Mouse (Mus musculus): ENCODE data around the gene Sema4a. TPM values are rescaled to one million over a fixed set of nuclear protein-coding genes. Genes with fewer than 3 reads are reported as not detected.
A peak's percentile ranks its signal among the peaks of the same experiment; 100 is the strongest.

The Sema4a gene
- polyA plus RNA-seq, 1 experiment from 2014 or later = 27.9 TPM

DNA sequence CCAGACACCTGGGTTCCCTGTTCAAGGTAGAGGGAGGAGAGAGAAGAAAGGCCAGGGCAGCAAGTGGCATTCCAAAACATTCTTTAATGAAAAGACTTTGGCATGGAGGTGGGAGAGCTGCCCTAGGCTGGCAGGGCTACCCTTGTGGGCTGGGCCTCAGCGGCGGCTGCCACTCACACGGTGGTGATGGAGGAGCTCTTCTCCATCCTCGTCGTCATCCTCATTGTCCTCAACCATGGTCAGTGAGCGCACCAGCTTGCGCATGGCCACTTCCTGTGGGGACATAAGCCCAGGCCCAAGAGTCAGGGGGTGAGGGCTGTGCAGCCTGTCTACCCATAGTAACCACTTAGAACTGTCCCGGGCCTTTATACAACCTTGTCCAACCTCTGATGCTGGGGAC is 22.2 kb upstream of the Sema4a start:
- WGBS = 74% methylated on average over 8 of the region's 8 CpGs
- TF ChIP-seq CTCF (IDR thresholded peaks at IDR 0.05; ENCODE audit: low read depth) = no peak
- no peak for TF ChIP-seq EP300 (optimal IDR thresholded peaks at IDR 0.05)
- no peak overlapping the region for H3K27ac ChIP-seq (replicated peaks)
- no peaks in the 10 kb centered on the region for H3K27me3 ChIP-seq (ENCODE audit: control insufficient read depth, insufficient read depth, low read length)
- no peak overlapping the region for H3K4me3 ChIP-seq (ENCODE audit: low read depth, low read length)
- H3K9me3 ChIP-seq (ENCODE audit: control insufficient read depth, low read length) = no peaks in the 10 kb centered on the region
- H3K9ac ChIP-seq (ENCODE audit: low read length) = no peak overlapping the region
- H3K4me1 ChIP-seq (replicated peaks; ENCODE audit: control insufficient read depth, insufficient read depth) = no peaks in the 10 kb centered on the region
- DNase-seq (ENCODE audit: low spot score) (no peak), ATAC-seq (ENCODE audit: low FRiP score, low TSS enrichment) (peak; percentile 10; the same call in 1 of the 2 replicates)
- peaks cover 51% of the 10 kb centered on the region for H3K36me3 ChIP-seq (ENCODE audit: control insufficient read depth, insufficient read depth, low read length)
- no peak overlapping the region for H3K4me2 ChIP-seq (replicated peaks; ENCODE audit: low read depth)

GRCm38 (mm10) chr3:88482336-88482735 is 21.4 kb upstream of the Sema4a start:
- Histone ChIP-seq H3K9me3 (ENCODE audit: control insufficient read depth, low read length) (no peaks in the 10 kb centered on the region), H3K4me2 (replicated peaks; ENCODE audit: low read depth) (no peak overlapping the region), H3K9ac (ENCODE audit: low read length) (no peak overlapping the region), H3K4me1 (replicated peaks; ENCODE audit: control insufficient read depth, insufficient read depth) (no peaks in the 10 kb centered on the region), H3K27me3 (ENCODE audit: control insufficient read depth, insufficient read depth, low read length) (no peaks in the 10 kb centered on the region), H3K27ac (replicated peaks) (no peak overlapping the region), H3K4me3 (ENCODE audit: low read depth, low read length) (no peak overlapping the region), H3K36me3 (ENCODE audit: control insufficient read depth, insufficient read depth, low read length) (peaks cover 44% of the 10 kb centered on the region)
- WGBS = 59% methylated on average over 16 of the region's 18 CpGs
- DNase-seq (ENCODE audit: low spot score) = no peak
- ATAC-seq (ENCODE audit: low FRiP score, low TSS enrichment) = no peak
- TF ChIP-seq EP300 (optimal IDR thresholded peaks at IDR 0.05) (no peak), CTCF (IDR thresholded peaks at IDR 0.05; ENCODE audit: low read depth) (no peak)

DNA sequence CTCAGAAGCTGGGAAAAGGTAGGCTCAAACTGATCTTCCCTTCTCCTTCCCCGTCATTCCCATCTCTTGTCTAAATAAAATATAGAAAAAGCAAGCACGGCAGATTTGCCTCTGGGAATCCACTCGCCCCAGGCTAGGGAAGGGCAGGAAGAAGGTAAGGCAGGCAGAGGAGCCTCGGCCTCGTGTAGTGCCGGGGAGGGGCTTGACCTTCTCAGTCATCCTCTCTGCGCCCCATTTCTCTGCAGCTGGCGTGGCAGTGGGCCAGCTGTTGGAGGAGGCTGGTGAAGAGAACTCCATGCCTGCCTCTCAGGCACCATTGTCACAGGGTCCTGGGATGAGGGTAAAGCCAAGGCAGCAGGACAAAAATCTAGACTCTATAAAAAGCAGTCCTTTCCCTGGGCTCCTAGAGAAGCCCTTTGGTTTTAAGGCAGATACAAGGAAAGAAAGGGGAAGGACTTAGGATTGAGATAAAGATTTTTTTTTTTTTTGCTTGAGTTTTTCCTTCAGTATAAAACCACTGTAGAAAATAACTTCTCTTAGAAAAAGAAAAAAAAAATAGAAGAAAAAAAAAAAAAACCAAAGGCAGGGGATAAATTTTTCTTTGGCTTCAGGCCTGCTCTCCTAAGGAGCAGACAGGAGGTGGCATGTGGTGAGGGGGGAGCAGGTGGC is 20.5 kb upstream of the Sema4a start:
- no peaks in the 10 kb centered on the region for H3K4me1 ChIP-seq (replicated peaks; ENCODE audit: control insufficient read depth, insufficient read depth)
- no peak for ATAC-seq (ENCODE audit: low FRiP score, low TSS enrichment)
- H3K4me3 ChIP-seq (ENCODE audit: low read depth, low read length) = no peak overlapping the region
- H3K9me3 ChIP-seq (ENCODE audit: control insufficient read depth, low read length) = no peaks in the 10 kb centered on the region
- 65% methylated on average over 8 of the region's 8 CpGs for WGBS
- no peak overlapping the region for H3K9ac ChIP-seq (ENCODE audit: low read length)
- no peak overlapping the region for H3K27ac ChIP-seq (replicated peaks)
- TF ChIP-seq CTCF (IDR thresholded peaks at IDR 0.05; ENCODE audit: low read depth) (no peak), EP300 (optimal IDR thresholded peaks at IDR 0.05) (no peak)
- no peak overlapping the region for H3K4me2 ChIP-seq (replicated peaks; ENCODE audit: low read depth)
- no peaks in the 10 kb centered on the region for H3K27me3 ChIP-seq (ENCODE audit: control insufficient read depth, insufficient read depth, low read length)
- peaks cover 37% of the 10 kb centered on the region for H3K36me3 ChIP-seq (ENCODE audit: control insufficient read depth, insufficient read depth, low read length)
- peak; percentile 16 for DNase-seq (ENCODE audit: low spot score)

- no peak for TF ChIP-seq EP300 (optimal IDR thresholded peaks at IDR 0.05)
- TF ChIP-seq CTCF (IDR thresholded peaks at IDR 0.05; ENCODE audit: low read depth) = no peak
- Histone ChIP-seq H3K4me3 (ENCODE audit: low read depth, low read length) (no peak overlapping the region), H3K9me3 (ENCODE audit: control insufficient read depth, low read length) (no peaks in the 10 kb centered on the region), H3K27me3 (ENCODE audit: control insufficient read depth, insufficient read depth, low read length) (no peaks in the 10 kb centered on the region), H3K9ac (ENCODE audit: low read length) (no peak overlapping the region), H3K36me3 (ENCODE audit: control insufficient read depth, insufficient read depth, low read length) (peaks cover 28% of the 10 kb centered on the region), H3K4me1 (replicated peaks; ENCODE audit: control insufficient read depth, insufficient read depth) (no peaks in the 10 kb centered on the region), H3K27ac (replicated peaks) (no peak overlapping the region), H3K4me2 (replicated peaks; ENCODE audit: low read depth) (no peak overlapping the region)
- no peak for ATAC-seq (ENCODE audit: low FRiP score, low TSS enrichment)
- DNase-seq (ENCODE audit: low spot score) = no peak
- 93% methylated on average over 5 of the region's 5 CpGs for WGBS
These were observed 19.7 kb upstream of the Sema4a start for GRCm38 (mm10) chr3:88480679-88481078.

- H3K9ac ChIP-seq (ENCODE audit: low read length) = no peak overlapping the region
- H3K27ac ChIP-seq (replicated peaks) = no peak overlapping the region
- WGBS = 70% methylated on average over 4 of the region's 4 CpGs
- no peaks in the 10 kb centered on the region for H3K9me3 ChIP-seq (ENCODE audit: control insufficient read depth, low read length)
- no peak overlapping the region for H3K4me3 ChIP-seq (ENCODE audit: low read depth, low read length)
- H3K27me3 ChIP-seq (ENCODE audit: control insufficient read depth, insufficient read depth, low read length) = no peaks in the 10 kb centered on the region
- H3K36me3 ChIP-seq (ENCODE audit: control insufficient read depth, insufficient read depth, low read length) = peaks cover 25% of the 10 kb centered on the region
- ATAC-seq (ENCODE audit: low FRiP score, low TSS enrichment) (no peak), DNase-seq (ENCODE audit: low spot score) (no peak)
- no peaks in the 10 kb centered on the region for H3K4me1 ChIP-seq (replicated peaks; ENCODE audit: control insufficient read depth, insufficient read depth)
- TF ChIP-seq CTCF (IDR thresholded peaks at IDR 0.05; ENCODE audit: low read depth) = no peak
- TF ChIP-seq EP300 (optimal IDR thresholded peaks at IDR 0.05) = no peak
- no peak overlapping the region for H3K4me2 ChIP-seq (replicated peaks; ENCODE audit: low read depth)
These were observed 18.8 kb upstream of the Sema4a start for GRCm38 (mm10) chr3:88479828-88480227.

- no peaks in the 10 kb centered on the region for H3K27me3 ChIP-seq (ENCODE audit: control insufficient read depth, insufficient read depth, low read length)
These were observed 18.2 kb upstream of the Sema4a start for GRCm38 (mm10) chr3:88479163-88479562.

More at GRCm38 (mm10) chr3:88479163-88479562, 18.2 kb upstream of the Sema4a start:
- H3K27ac ChIP-seq (replicated peaks) = no peak overlapping the region
- peaks cover 20% of the 10 kb centered on the region for H3K36me3 ChIP-seq (ENCODE audit: control insufficient read depth, insufficient read depth, low read length)
- no peaks in the 10 kb centered on the region for H3K9me3 ChIP-seq (ENCODE audit: control insufficient read depth, low read length)
- DNase-seq (ENCODE audit: low spot score) (peak; percentile 18), ATAC-seq (ENCODE audit: low FRiP score, low TSS enrichment) (no peak)
- 42% methylated on average over 3 of the region's 3 CpGs for WGBS
- no peak overlapping the region for H3K9ac ChIP-seq (ENCODE audit: low read length)
- H3K4me3 ChIP-seq (ENCODE audit: low read depth, low read length) = no peak overlapping the region
- H3K4me2 ChIP-seq (replicated peaks; ENCODE audit: low read depth) = no peak overlapping the region
- H3K4me1 ChIP-seq (replicated peaks; ENCODE audit: control insufficient read depth, insufficient read depth) = no peaks in the 10 kb centered on the region
- TF ChIP-seq EP300 (optimal IDR thresholded peaks at IDR 0.05) (no peak), CTCF (IDR thresholded peaks at IDR 0.05; ENCODE audit: low read depth) (no peak)
